Mouse (Mus musculus) mouse trophoblast stem cell (cell line): Measurements from ENCODE around the gene Mrap.

Experiments
- in situ Hi-C, 2 experiments: fragments of 300-500 bp; cut with MseI, MboI; formaldehyde crosslinking; loops; 2 replicates in 1 of 2; 3 replicates in 1 of 2; pipeline ENCODE4 v1.15.1; 2025

Mrap gene

DNA sequence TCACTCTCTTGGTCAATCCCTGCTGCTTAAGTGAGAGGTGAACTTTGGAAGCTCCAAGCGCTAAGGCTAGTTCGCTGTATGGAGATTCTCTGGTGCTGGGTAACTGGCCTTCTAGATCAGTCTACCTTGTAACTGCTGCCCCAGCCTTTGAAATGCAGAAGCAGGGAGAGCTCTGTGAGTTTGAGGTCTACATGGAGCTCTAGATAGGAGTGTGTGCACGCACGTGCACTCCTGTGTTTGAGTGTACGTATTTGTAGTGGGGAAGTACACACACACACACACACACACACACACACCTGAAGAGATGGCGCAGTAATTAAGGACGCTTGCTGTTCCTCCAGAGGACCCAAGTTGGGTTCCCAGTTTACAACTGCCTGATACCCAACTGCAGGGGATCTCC, 10.2 kb downstream of the Mrap start:
- in situ Hi-C loops = no loop called here

DNA sequence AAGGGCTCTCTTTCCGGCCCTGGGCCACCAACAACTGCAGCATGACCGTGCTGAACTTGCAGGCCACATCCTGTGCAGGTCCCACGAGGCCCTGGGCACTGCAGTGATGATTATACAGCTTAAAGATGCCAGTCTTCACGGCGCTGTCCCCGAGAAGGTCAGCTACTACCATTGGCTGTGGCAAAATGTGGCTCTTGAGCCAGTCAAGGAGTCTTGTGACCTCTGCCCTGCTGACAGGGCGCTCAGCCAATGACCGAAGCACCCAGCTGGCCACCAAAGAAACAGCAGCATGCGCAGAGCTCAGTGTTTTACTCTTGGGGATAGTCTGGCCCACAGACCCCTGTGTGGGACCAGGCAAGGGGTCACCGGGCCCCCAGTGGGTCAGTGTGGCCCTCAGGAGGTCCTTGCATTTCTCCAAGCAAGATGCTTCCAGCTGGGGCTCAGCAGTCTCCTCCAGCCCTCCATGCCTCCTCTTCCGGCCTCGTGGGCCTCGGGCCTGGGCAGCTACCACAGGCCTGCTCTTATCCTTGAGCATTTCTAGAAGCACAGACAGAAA, 15.5 kb downstream of the Mrap start:
- in situ Hi-C loops = no loop called here

- in situ Hi-C loops = no loop called here
These were observed 21.3 kb downstream of the Mrap start for GRCm38 (mm10) chr16:90759335-90759734.

- in situ Hi-C loops = no loop called here
These were observed 22.5 kb downstream of the Mrap start for GRCm38 (mm10) chr16:90760515-90760914.

GRCm38 (mm10) chr16:90765195-90765877, 27.3 kb downstream of the Mrap start:
- in situ Hi-C loops = no loop called here

DNA sequence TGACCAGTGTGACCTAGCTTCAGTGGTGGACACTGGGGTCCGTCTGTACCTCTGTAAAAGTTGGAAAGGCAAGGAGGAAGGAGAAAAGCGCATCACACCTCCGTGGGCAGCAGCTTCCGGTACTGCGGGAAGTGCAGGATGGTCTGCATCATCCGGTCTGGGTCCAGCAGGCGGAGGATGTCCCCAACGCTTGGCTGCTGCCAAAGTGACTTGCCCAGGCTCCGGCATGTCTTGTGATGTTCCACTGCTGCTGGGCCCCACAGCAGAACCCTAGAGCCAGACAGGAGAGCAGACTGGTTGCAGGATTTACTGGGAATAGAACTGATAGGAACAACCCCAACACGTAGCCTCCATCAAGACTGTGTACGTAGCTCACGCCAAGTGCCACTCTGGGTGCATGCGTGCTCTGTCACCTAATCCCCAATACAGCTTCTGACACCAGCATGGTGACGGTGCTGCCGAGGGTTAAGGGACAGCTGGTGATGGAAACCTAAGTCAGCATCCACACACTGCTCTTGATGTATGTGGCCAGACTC, 29.0 kb downstream of the Mrap start:
- in situ Hi-C loops = no loop called here

GRCm38 (mm10) chr16:90774216-90774615, 36.2 kb downstream of the Mrap start:
- in situ Hi-C loops = no loop called here

DNA sequence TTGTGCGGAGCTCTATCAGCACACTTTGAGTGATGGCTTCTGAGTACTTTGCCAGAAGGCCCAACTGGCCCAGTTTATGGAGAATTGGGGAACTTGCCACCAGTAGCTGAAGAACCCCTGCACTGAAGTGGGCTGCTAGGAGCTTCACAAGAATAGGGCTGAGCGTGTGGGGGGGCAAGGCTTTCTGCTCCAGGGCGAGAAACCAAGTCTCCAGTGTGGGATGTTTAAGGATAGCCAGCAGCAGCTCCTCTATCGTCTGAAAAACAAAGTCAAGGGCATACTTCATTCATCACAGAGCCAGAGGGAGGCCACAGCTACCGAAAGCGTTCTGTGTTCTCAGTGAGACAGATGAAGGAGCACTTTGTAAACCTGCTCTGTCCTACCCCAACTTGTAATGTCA, 36.6 kb downstream of the Mrap start:
- in situ Hi-C loops = no loop called here

DNA sequence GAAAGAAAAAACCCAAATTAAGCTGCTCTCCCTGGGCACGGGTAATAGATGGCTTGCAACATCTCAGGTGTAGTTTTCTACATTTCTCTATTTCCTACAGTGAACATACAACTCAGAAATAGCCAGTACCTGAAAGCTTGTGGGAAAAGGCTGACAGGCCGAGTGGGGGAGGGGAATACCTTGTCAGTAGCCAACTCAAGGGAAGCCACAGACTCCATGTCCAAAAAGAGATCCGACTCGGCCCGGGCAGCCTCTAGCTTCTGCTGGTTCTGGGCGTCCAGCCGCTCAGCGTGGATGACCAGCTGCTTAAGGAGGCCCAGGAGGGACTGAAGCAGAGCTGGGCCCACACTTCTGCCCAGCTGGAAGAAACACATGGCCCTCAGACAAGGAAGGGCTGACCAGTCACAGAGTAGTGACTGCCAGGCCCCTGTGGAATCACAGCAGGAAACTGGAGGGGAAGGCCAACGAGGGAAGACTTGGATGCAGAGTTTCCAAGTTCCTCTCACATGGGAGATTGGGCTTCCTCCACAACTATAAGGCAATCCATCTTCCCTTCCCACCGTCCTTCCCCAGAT, 38.0 kb downstream of the Mrap start:
- in situ Hi-C loops = no loop called here

- in situ Hi-C loops = no loop called here
These were observed 41.8 kb downstream of the Mrap start for GRCm38 (mm10) chr16:90779783-90780182.

DNA sequence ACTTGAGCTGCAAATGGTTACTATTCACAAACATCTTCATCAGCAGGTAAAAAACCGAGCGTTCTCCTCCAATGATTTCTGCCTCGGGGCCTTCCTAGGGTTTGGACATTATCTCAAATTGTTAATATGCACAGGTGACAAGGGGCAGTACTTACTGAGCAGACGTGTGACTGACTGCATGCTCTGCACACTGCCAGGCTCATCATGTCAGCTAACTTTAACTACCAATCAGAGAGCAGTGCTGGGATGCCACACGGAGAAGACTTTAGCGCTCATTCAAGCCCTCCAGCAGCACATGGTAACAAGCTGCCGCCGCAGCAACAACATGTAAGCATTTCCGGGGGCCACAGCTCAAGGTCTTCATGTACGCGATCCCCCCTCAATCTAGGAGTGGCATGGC, 45.3 kb downstream of the Mrap start:
- in situ Hi-C loops = no loop called here

DNA sequence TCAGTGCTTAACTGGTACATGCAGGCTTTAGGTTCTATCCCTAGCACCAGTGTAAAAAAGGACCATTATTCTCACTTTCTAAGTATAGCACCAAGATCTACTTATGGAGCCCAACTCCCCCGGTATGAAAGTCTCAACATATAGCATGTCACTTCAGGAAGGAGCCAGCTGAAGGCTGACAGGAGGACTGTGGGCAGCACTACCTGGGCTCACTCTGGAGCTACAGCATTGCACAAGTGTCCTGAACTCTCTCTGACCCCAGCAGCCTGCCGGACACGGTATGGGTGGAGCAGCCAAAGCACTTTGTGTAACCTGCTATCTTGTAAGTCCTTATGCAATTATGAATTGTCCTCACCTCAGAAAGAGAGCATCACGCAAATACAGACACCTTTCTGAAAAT, 47.2 kb downstream of the Mrap start:
- in situ Hi-C loops = no loop called here

GRCm38 (mm10) chr16:90788580-90788979, 50.6 kb downstream of the Mrap start:
- in situ Hi-C loops = no loop called here

DNA sequence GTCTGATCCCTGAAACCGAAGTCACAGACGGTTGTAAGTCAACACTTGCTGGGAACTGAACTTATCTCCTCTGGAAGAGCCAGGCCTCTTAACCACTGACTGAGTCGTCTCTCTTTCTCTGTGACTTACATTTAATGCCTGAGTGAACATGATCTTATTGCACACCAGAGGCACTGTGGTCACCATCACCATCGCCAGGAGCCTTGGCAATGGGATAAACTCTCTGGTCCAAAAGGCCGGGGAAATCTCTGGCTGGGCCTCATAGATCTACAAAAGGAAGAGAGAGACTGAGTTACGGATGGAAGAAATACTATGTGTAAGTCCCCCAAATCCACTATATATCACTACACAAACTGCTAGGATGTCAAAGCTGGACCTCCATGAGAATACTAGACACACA, 52.9 kb downstream of the Mrap start:
- in situ Hi-C loops = no loop called here

GRCm38 (mm10) chr16:90792066-90792465, 54.1 kb downstream of the Mrap start:
- in situ Hi-C loops = no loop called here

DNA sequence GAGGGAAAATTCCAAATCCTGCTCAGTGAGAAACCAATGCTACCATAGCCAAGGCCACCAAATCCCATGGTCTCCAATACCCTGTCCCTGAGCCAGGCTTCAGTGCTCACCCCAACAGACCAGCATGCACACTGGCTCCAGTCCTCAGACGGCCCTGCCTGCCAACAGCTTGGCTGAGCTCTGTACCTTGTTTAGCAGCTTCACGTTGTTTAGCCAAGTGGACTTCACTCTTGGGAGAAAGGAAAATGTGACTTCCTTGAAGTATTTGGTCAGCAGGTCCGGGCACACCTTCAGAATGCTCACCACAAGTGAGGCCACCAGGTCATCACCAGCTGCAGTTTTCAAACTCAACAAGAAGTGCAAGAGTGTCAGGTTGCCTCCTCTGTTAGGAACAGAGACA, 54.5 kb downstream of the Mrap start:
- in situ Hi-C loops = no loop called here

GRCm38 (mm10) chr16:90794708-90795107, 56.7 kb downstream of the Mrap start:
- in situ Hi-C loops = no loop called here

- in situ Hi-C loops = no loop called here
These were observed 60.4 kb downstream of the Mrap start for GRCm38 (mm10) chr16:90798446-90798845.

DNA sequence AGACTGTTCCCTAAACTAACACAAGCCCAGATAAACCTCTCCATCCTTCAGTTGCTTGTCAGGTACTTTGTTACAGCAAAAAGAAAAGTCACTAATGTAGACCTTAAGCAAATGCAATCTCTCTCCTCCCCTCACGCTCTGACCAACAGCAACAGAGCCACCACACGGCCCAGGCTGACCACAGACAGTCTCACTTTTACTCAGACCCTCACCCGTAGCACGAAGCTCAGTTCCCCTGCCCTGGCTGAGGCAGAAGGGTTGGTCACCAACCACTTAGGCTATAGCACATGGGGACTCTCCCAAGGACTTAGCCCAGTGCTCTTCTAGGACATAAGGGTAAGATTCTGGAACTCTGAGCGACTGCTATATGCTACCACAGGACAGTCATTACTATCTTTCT, 60.8 kb downstream of the Mrap start:
- in situ Hi-C loops = no loop called here
